Mouse (Mus musculus) effector memory CD4-positive, alpha-beta T cell, adult 5 months (primary cell): Measurements from ENCODE around the gene Olfr1039. TPM values are rescaled to one million over a fixed set of nuclear protein-coding genes. Genes with fewer than 3 reads are reported as not detected.

Experiments
- polyA plus RNA-seq: library from polyadenylated mRNA; unstranded; fragments of 100-300 nt; shearing (Covaris generic); gene quantifications from one replicate; pipeline ENCODE4 v1.2.1, GENCODE M21; 2017

The Olfr1039 gene
- polyA plus RNA-seq = not detected

GRCm38 (mm10) chr2:86135828-86136227 is at the start of gene Olfr1039:
Olfr1039 (minus strand) TSS chr2:86135928.

GRCm38 (mm10) chr2:86177720-86178119 is 42.0 kb upstream of the Olfr1039 start, which contains the start of gene Olfr1044:
Olfr1044 (minus strand) TSS chr2:86177820.

GRCm38 (mm10) chr2:86167422-86167821 is 31.7 kb upstream of the Olfr1039 start, which contains the start of gene Olfr1043:
Olfr1043 (minus strand) TSS chr2:86167522.

GRCm38 (mm10) chr2:86161738-86162137 is 26.0 kb upstream of the Olfr1039 start, which contains the start of gene Olfr1042:
Olfr1042 (minus strand) TSS chr2:86161838.

GRCm38 (mm10) chr2:86146632-86147031 is 10.9 kb upstream of the Olfr1039 start, which contains the start of gene Olfr1040:
Olfr1040 (minus strand) TSS chr2:86146732.

GRCm38 (mm10) chr2:86087285-86087684 is 48.4 kb downstream of the Olfr1039 start, which contains the start of gene Olfr1037:
Olfr1037 (minus strand) TSS chr2:86087385.

Other genes starting within 250 kb of the Olfr1039 start
- gene Olfr1024, start 230.9 kb downstream of the Olfr1039 start, polyA plus RNA-seq = not detected
- not detected for gene Olfr1025-ps1, start 220.7 kb downstream of the Olfr1039 start, polyA plus RNA-seq
- not detected for gene Olfr1026, start 214.4 kb downstream of the Olfr1039 start, polyA plus RNA-seq
- not detected for gene Olfr1028, start 185.5 kb downstream of the Olfr1039 start, polyA plus RNA-seq
- gene Olfr1029, start 162.0 kb downstream of the Olfr1039 start, polyA plus RNA-seq = not detected
- gene Olfr1030, start 156.7 kb downstream of the Olfr1039 start, polyA plus RNA-seq = 0.14 TPM
- not detected for gene Olfr1031, start 145.6 kb downstream of the Olfr1039 start, polyA plus RNA-seq
- not detected for gene Olfr1032, start 130.4 kb downstream of the Olfr1039 start, polyA plus RNA-seq
- gene Olfr1033, start 115.3 kb downstream of the Olfr1039 start, polyA plus RNA-seq = 11.3 TPM
- not detected for gene Olfr1034, start 90.1 kb downstream of the Olfr1039 start, polyA plus RNA-seq
- gene Olfr1036, start 61.9 kb downstream of the Olfr1039 start, polyA plus RNA-seq = not detected
- gene Olfr1037, start 48.5 kb downstream of the Olfr1039 start, polyA plus RNA-seq = not detected
- gene Olfr1040, start 10.8 kb upstream of the Olfr1039 start, polyA plus RNA-seq = not detected
- gene Olfr1042, start 25.9 kb upstream of the Olfr1039 start, polyA plus RNA-seq = 0.14 TPM
- gene Olfr1043, start 31.6 kb upstream of the Olfr1039 start, polyA plus RNA-seq = not detected
- gene Olfr1044, start 41.9 kb upstream of the Olfr1039 start, polyA plus RNA-seq = not detected
- gene Olfr52, start 49.8 kb upstream of the Olfr1039 start, polyA plus RNA-seq = not detected
- gene Olfr1045, start 67.1 kb upstream of the Olfr1039 start, polyA plus RNA-seq = 0.12 TPM
- not detected for gene Olfr1046, start 83.4 kb upstream of the Olfr1039 start, polyA plus RNA-seq
- not detected for gene Olfr1047, start 95.5 kb upstream of the Olfr1039 start, polyA plus RNA-seq
- gene Olfr1048, start 104.4 kb upstream of the Olfr1039 start, polyA plus RNA-seq = 0.20 TPM
- gene Olfr1049, start 122.4 kb upstream of the Olfr1039 start, polyA plus RNA-seq = not detected
- not detected for gene Olfr1051, start 143.2 kb upstream of the Olfr1039 start, polyA plus RNA-seq
- not detected for gene Olfr1052, start 156.5 kb upstream of the Olfr1039 start, polyA plus RNA-seq
- not detected for gene Olfr1053, start 179.4 kb upstream of the Olfr1039 start, polyA plus RNA-seq
- not detected for gene Olfr1054, start 199.5 kb upstream of the Olfr1039 start, polyA plus RNA-seq
- not detected for gene Olfr1055, start 214.4 kb upstream of the Olfr1039 start, polyA plus RNA-seq
- not detected for gene Olfr1056, start 226.5 kb upstream of the Olfr1039 start, polyA plus RNA-seq
- gene Olfr1057, start 242.5 kb upstream of the Olfr1039 start, polyA plus RNA-seq = not detected